Mouse (Mus musculus) myocyte (in vitro differentiated cells): ENCODE measurements at regions not wholly inside any gene's neighbourhood (a gene's known extent, or its start where the extent isn't known, plus 50 kb on each side); places are given as distances from the start of the nearest gene placed in this dataset.

Experiments used
- POLR2A ChIP-seq: IDR thresholded peaks from one replicate; pipeline ENCODE4 v1.6.1; 2011; ENCODE audit warnings: low read depth, mild to moderate bottlenecking, control low read depth, moderate library complexity; ENCODE audit not compliant: insufficient read length
- SRF ChIP-seq: IDR thresholded peaks from one replicate; pipeline ENCODE4 v1.6.1; 2011; ENCODE audit warnings: low read depth; ENCODE audit not compliant: control insufficient read depth, insufficient read length
- USF1 ChIP-seq: IDR thresholded peaks from one replicate; pipeline ENCODE4 v1.6.1; 2011; ENCODE audit warnings: low read depth, mild to moderate bottlenecking, control low read depth, moderate library complexity

DNA sequence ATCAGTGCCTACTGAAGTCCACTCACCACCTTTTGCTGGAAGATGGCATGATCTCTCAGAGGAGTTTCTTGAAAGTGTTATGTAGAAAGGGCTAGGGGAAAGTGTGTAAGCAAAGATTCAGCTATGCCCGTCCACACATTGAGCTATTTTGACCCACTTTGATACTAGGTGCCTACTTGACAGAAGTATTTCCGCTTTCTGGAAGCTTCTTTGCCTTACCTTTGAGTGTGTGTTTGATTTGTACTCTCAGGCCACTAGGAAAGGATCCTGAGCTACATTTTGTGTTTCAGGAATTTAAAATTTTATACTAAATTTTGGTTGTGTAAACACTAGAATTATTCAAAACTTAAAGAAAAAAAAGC, 287.5 kb downstream of the Gm11361 start:
- TF ChIP-seq SRF (no peak), USF1 (no peak), POLR2A (no peak)
